Mouse (Mus musculus): Measurements from ENCODE around the gene Slc25a51.

Gene Slc25a51

GRCm38 (mm10) chr4:45426724-45427457 is 18.3 kb upstream of the Slc25a51 start:
- no peak for DNase-seq (ENCODE audit: extremely low read depth, low read depth, low spot score)

- no peak for DNase-seq (ENCODE audit: extremely low read depth, low read depth, low spot score)
Measured at GRCm38 (mm10) chr4:45423406-45423805, 14.8 kb upstream of the Slc25a51 start.

- no peak for DNase-seq (ENCODE audit: extremely low read depth, low read depth, low spot score)
Measured at GRCm38 (mm10) chr4:45422640-45423039, 14.1 kb upstream of the Slc25a51 start.

- DNase-seq (ENCODE audit: extremely low read depth, low read depth, low spot score) = peak; percentile 68
Measured at GRCm38 (mm10) chr4:45421519-45422260, 13.1 kb upstream of the Slc25a51 start.

GRCm38 (mm10) chr4:45420733-45421132 is 12.2 kb upstream of the Slc25a51 start:
- no peak for DNase-seq (ENCODE audit: extremely low read depth, low read depth, low spot score)

GRCm38 (mm10) chr4:45419051-45419450 is 10.5 kb upstream of the Slc25a51 start:
- DNase-seq (ENCODE audit: extremely low read depth, low read depth, low spot score) = no peak

- DNase-seq (ENCODE audit: extremely low read depth, low read depth, low spot score) = no peak
Measured at GRCm38 (mm10) chr4:45418229-45418950, 9.8 kb upstream of the Slc25a51 start.

- no peak for DNase-seq (ENCODE audit: extremely low read depth, low read depth, low spot score)
Measured at GRCm38 (mm10) chr4:45416314-45416713, 7.7 kb upstream of the Slc25a51 start.

- DNase-seq (ENCODE audit: extremely low read depth, low read depth, low spot score) = peak; percentile 62
Measured at GRCm38 (mm10) chr4:45413674-45414338, 5.2 kb upstream of the Slc25a51 start.

GRCm38 (mm10) chr4:45412433-45413192 is 4.0 kb upstream of the Slc25a51 start:
- no peak for DNase-seq (ENCODE audit: extremely low read depth, low read depth, low spot score)

- no peak for DNase-seq (ENCODE audit: extremely low read depth, low read depth, low spot score)
Measured at GRCm38 (mm10) chr4:45411181-45411790, 2.7 kb upstream of the Slc25a51 start.

GRCm38 (mm10) chr4:45409270-45409669 is 704 bp upstream of the Slc25a51 start:
- DNase-seq (ENCODE audit: extremely low read depth, low read depth, low spot score) = peak; percentile 75

- DNase-seq (ENCODE audit: extremely low read depth, low read depth, low spot score) = no peak
Measured at GRCm38 (mm10) chr4:45407703-45408334, 747 bp downstream of the Slc25a51 start.

- no peak for DNase-seq (ENCODE audit: extremely low read depth, low read depth, low spot score)
Measured at GRCm38 (mm10) chr4:45407001-45407702, 1.4 kb downstream of the Slc25a51 start.

GRCm38 (mm10) chr4:45406397-45406796 is 2.2 kb downstream of the Slc25a51 start:
- DNase-seq (ENCODE audit: extremely low read depth, low read depth, low spot score) = no peak

GRCm38 (mm10) chr4:45405315-45405714 is 3.3 kb downstream of the Slc25a51 start:
- no peak for DNase-seq (ENCODE audit: extremely low read depth, low read depth, low spot score)

GRCm38 (mm10) chr4:45404086-45404485 is 4.5 kb downstream of the Slc25a51 start:
- DNase-seq (ENCODE audit: extremely low read depth, low read depth, low spot score) = no peak

- DNase-seq (ENCODE audit: extremely low read depth, low read depth, low spot score) = no peak
Measured at GRCm38 (mm10) chr4:45403499-45403878, 5.1 kb downstream of the Slc25a51 start.
